ENCODE assay signal across 9 mouse cellular contexts in the genomic region with DNA sequence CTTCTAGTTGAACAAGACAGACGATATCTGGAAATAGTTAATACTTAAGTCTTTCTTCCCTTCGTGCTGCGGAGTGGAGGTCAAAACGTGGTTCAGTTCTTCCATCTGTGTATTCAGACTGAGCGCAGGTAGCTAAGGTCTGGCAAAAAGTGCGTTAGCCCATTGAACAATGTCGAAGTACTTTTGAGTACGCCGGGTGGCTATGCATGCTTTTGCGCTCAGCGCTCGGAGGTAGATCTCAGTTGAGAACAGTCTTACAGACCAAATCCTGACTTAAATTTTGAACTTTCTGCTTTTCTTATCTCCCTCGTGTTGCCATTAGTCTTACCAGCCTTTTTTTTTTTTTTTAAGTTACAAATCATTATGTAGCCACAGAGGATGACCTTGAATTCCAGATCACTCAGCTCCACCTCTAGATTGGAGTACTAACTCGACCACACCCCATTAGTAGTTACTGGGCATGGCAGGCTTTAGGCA. TPM values are rescaled to one million over a fixed set of nuclear protein-coding genes. Genes with fewer than 3 reads are reported as not detected.
DNase-seq lines count a peak whose midpoint lies in the region; ATAC-seq and TF ChIP-seq lines count a peak whose summit lies in the region.
"Had no signal": no experiment of that assay in that cellular context is flagged by ENCODE, and none has a peak within 500 bp of the region (broad histone marks: within the 10 kb centered on the region; RNA-seq: fewer than 3 reads in every experiment).

No protein-coding gene starts in this region.

- H3K79me2 ChIP-seq in liver, adult 2 months (ENCODE audit: control insufficient read depth, insufficient read depth, low read length): peaks cover 28% of the 10 kb centered on the region

- no peak for TF ChIP-seq POLR2A in liver, adult 2 months (IDR thresholded peaks at IDR 0.05; ENCODE audit: extremely low read depth, insufficient read depth, low read length)

- peak overlapping the region; percentile 93 for H3K9ac ChIP-seq in hindbrain, embryonic 12.5 days
- H3K9ac ChIP-seq in liver, adult 2 months (ENCODE audit: low read depth, low read length): peak overlapping the region; percentile 100
- peak overlapping the region; percentile 99 for H3K9ac ChIP-seq in stomach, embryonic 14.5 days (replicated peaks; ENCODE audit: low read depth, low read length)

- TF ChIP-seq CTCF in liver, adult 2 months (IDR thresholded peaks at IDR 0.05; ENCODE audit: low read depth, low read length): no peak

- no peaks in the 10 kb centered on the region for H3K27me3 ChIP-seq in hindbrain, embryonic 12.5 days
- no peaks in the 10 kb centered on the region for H3K27me3 ChIP-seq in liver, adult 2 months (ENCODE audit: control insufficient read depth, insufficient read depth, low read length)
- H3K27me3 ChIP-seq in stomach, embryonic 14.5 days (ENCODE audit: control insufficient read depth, insufficient read depth, low read length): no peaks in the 10 kb centered on the region
- H3K27me3 ChIP-seq: Patski had no signal

- H3K4me2 ChIP-seq in hindbrain, embryonic 12.5 days (replicated peaks): peak overlapping the region; percentile 97
- peak overlapping the region; percentile 62 for H3K4me2 ChIP-seq in stomach, embryonic 14.5 days (replicated peaks; ENCODE audit: low read depth, low read length)

- peak; percentile 40 for DNase-seq in embryo, embryonic 10 days (ENCODE audit: low spot score)
- no peak for DNase-seq in embryo, embryonic 9.5 days (ENCODE audit: extremely low spot score)
- peak; percentile 53 for DNase-seq in adipocyte (ENCODE audit: low spot score)
- DNase-seq in liver, adult 2 months (ENCODE audit: extremely low read depth, low read depth, low spot score): peak; percentile 72
- no peak for DNase-seq in right cerebral cortex, postnatal 14 days
- no peak for DNase-seq in layer of hippocampus, adult 9-10 months (ENCODE audit: low spot score)

- H3K9me3 ChIP-seq in hindbrain, embryonic 12.5 days (replicated peaks): no peaks in the 10 kb centered on the region
- H3K9me3 ChIP-seq in stomach, embryonic 14.5 days (ENCODE audit: control insufficient read depth, low read depth, low read length): no peaks in the 10 kb centered on the region

- H3K4me3 ChIP-seq in hindbrain, embryonic 12.5 days: peak overlapping the region; percentile 85
- peak overlapping the region; percentile 90 for H3K4me3 ChIP-seq in liver, adult 2 months (ENCODE audit: insufficient read depth, low read depth, low read length)
- H3K4me3 ChIP-seq in stomach, embryonic 14.5 days (ENCODE audit: low read depth, low read length): peak overlapping the region; percentile 100

- WGBS in hindbrain, embryonic 12.5 days: 1% methylated on average over 14 of the region's 14 CpGs
- under 1% methylated on average over 14 of the region's 14 CpGs for WGBS in liver, adult 2 months
- WGBS in stomach, embryonic 14.5 days: under 1% methylated on average over 14 of the region's 14 CpGs

- H3K4me1 ChIP-seq in hindbrain, embryonic 12.5 days: peaks cover 24% of the 10 kb centered on the region
- H3K4me1 ChIP-seq in liver, adult 2 months (ENCODE audit: control insufficient read depth, insufficient read depth, low read length): peaks cover 13% of the 10 kb centered on the region
- peaks cover 25% of the 10 kb centered on the region for H3K4me1 ChIP-seq in stomach, embryonic 14.5 days (ENCODE audit: control insufficient read depth, insufficient read depth, low read length)

- no peak overlapping the region for H3K27ac ChIP-seq in hindbrain, embryonic 12.5 days
- peak overlapping the region; percentile 59; the same call in 1 of the 2 replicates for H3K27ac ChIP-seq in liver, adult 2 months (replicated peaks; ENCODE audit: insufficient read depth, low read depth, low read length)
- peak overlapping the region; percentile 99; the same call in 1 of the 2 replicates for H3K27ac ChIP-seq in stomach, embryonic 14.5 days (ENCODE audit: low read length)

- no peaks in the 10 kb centered on the region for H3K36me3 ChIP-seq in hindbrain, embryonic 12.5 days
- H3K36me3 ChIP-seq in liver, adult 2 months (ENCODE audit: control insufficient read depth, insufficient read depth, low read length): no peaks in the 10 kb centered on the region
- no peaks in the 10 kb centered on the region for H3K36me3 ChIP-seq in stomach, embryonic 14.5 days (ENCODE audit: control insufficient read depth, insufficient read depth, low read length)

- ATAC-seq in hindbrain, embryonic 12.5 days (ENCODE audit: low FRiP score): no peak
- ATAC-seq in stomach, embryonic 14.5 days (ENCODE audit: insufficient number of reproducible peaks, insufficient read depth, low FRiP score, low read depth): no peak

RNA-seq across cellular contexts. Expression of gene Hnrnpf, which starts 8.3 kb away (rescaled TPM):
- polyA plus RNA-seq in hindbrain, embryonic 12.5 days (2016; fragmentation: Nextera tagmentation; extraction: Ambion mirVana): 474 and 480 TPM in 2 replicates
- total RNA-seq in liver, adult 2 months (2014; rRNA removed): 188 and 197 TPM in 2 replicates
- 88.2 and 89.3 TPM in 2 replicates for polyA plus RNA-seq in liver, adult 2 months (2012; rRNA removed)
- polyA plus RNA-seq in stomach, embryonic 14.5 days (2014; fragmentation: Nextera tagmentation; extraction: Ambion mirVana): 685 and 701 TPM in 2 replicates

RNA-seq across cellular contexts. Expression of gene Fxyd4, which starts 29.0 kb away (rescaled TPM):
- polyA plus RNA-seq in hindbrain, embryonic 12.5 days (2016; fragmentation: Nextera tagmentation; extraction: Ambion mirVana): 1.9 and 3.1 TPM in 2 replicates
- not detected in 2 replicates for total RNA-seq in liver, adult 2 months (2014; rRNA removed)
- polyA plus RNA-seq in liver, adult 2 months (2012; rRNA removed): 0.18 TPM in 1 of 2 replicates, not detected in the other
- polyA plus RNA-seq in stomach, embryonic 14.5 days (2014; fragmentation: Nextera tagmentation; extraction: Ambion mirVana): 4.4 and 5.0 TPM in 2 replicates

RNA-seq across cellular contexts. Expression of gene Zfp239, which starts 46.6 kb away (rescaled TPM):
- polyA plus RNA-seq in hindbrain, embryonic 12.5 days (2016; fragmentation: Nextera tagmentation; extraction: Ambion mirVana): 12.2 and 14.9 TPM in 2 replicates
- 0.07 and 0.09 TPM in 2 replicates for total RNA-seq in liver, adult 2 months (2014; rRNA removed)
- 0.05 TPM in 1 of 2 replicates, not detected in the other for polyA plus RNA-seq in liver, adult 2 months (2012; rRNA removed)
- polyA plus RNA-seq in stomach, embryonic 14.5 days (2014; fragmentation: Nextera tagmentation; extraction: Ambion mirVana): 7.1 and 7.6 TPM in 2 replicates

Comparison
In these comparisons a context has a peak if more than half of its experiments do, and no peak if none do; other contexts are left out.
1. DNase-seq: peak in embryo, embryonic 10 days (single experiment), adipocyte (single experiment) and liver, adult 2 months (single experiment); none in embryo, embryonic 9.5 days (single experiment), right cerebral cortex, postnatal 14 days (single experiment) and layer of hippocampus, adult 9-10 months (single experiment).
2. Peak in every context shown above with its lines, with median percentiles within 50 percentile points of each other: H3K4me3 ChIP-seq and H3K9ac ChIP-seq.